Mouse (Mus musculus) hindbrain, embryonic 14.5 days (tissue): Measurements from ENCODE around the gene Barhl2. TPM values are rescaled to one million over a fixed set of nuclear protein-coding genes. Genes with fewer than 3 reads are reported as not detected.

Experiments used
- polyA plus RNA-seq: library from polyadenylated mRNA; unstranded; fragments of >200 nt; fragmentation: Nextera tagmentation; extraction: Ambion mirVana; gene quantifications from 2 replicates; pipeline ENCODE4 v1.2.1, GENCODE M21; 2014

Barhl2 gene
- polyA plus RNA-seq, 1 experiment from 2014 or later, result 1.1 TPM

Other genes starting within 250 kb of the Barhl2 start
- not detected in 2 replicates for gene Gm17304, start 150.9 kb upstream of the Barhl2 start, polyA plus RNA-seq
- gene Zfp644, start 239.1 kb upstream of the Barhl2 start, polyA plus RNA-seq, result 88.8 and 104 TPM in 2 replicates